Mouse (Mus musculus): ENCODE measurements around the gene Arl5a.
A peak's percentile ranks its signal among the peaks of the same experiment; 100 is the strongest.

DNA sequence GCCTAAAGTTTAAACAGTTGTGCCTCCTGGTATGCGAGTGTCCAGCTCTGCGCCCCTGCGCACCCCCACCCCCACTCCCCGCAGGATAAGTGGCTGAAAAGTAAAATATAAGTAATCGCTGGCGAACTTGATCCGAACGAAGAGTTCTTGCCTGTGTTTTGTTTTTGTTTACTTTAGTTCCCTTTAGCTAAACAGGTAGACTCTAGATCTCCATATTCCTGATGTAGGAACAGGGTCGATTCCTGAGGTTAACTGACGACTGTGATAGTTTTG lies 758 bp upstream of the Arl5a start:
- TF ChIP-seq POLR2A (IDR thresholded peaks at IDR 0.05; ENCODE audit: low read depth, low read length) (0 out of 2 replicates have a peak, but pooled peaks have one; percentile 21), CTCF (IDR thresholded peaks at IDR 0.05; ENCODE audit: borderline replicate concordance, insufficient read depth, low read length) (no peak)
